Mouse (Mus musculus) bone marrow macrophage, adult 2 months (primary cell): ENCODE data around the gene Slc10a1.

ENCODE experiments used
- CTCF ChIP-seq: IDR thresholded peaks from 2 replicates; pipeline ENCODE4 v1.5.1; 2012; ENCODE audit warnings: low read depth, mild to moderate bottlenecking, low read length, moderate library complexity
- POLR2A ChIP-seq: IDR thresholded peaks from 2 replicates; pipeline ENCODE4 v1.6.1; 2012; ENCODE audit warnings: mild to moderate bottlenecking, low read depth, low read length, borderline replicate concordance

GRCm38 (mm10) chr12:80930141-80930540 lies 38.4 kb downstream of the Slc10a1 start:
- TF ChIP-seq CTCF, result no peak
- no peak for TF ChIP-seq POLR2A
